Mouse (Mus musculus) forebrain, embryonic 10.5 days (tissue): Measurements from ENCODE around the gene Pias3. TPM values are rescaled to one million over a fixed set of nuclear protein-coding genes. Genes with fewer than 3 reads are reported as not detected.
"Not testable (repeated sequence)": the region's sequence is repeated elsewhere in the genome, so short reads cannot be mapped to it uniquely, and the experiment has no call there.

Source experiments
- DNase-seq: peaks from one replicate; pipeline ENCODE4 v3.0.0-alpha.2; 2017; ENCODE audit warnings: low spot score; ENCODE audit errors: extremely low spot score
- H3K27ac ChIP-seq: fragments of 300-500 bp; sonication (generic); 2 replicates; pipeline ENCODE4 v1.5.1; 2016; ENCODE audit warnings: mild to moderate bottlenecking
- H3K27me3 ChIP-seq: fragments of 300-500 bp; sonication (generic); 2 replicates; pipeline ENCODE4 v1.6.1; 2016; ENCODE audit warnings: mild to moderate bottlenecking; ENCODE audit not compliant: poor library complexity, severe bottlenecking
- H3K36me3 ChIP-seq: fragments of 300-500 bp; sonication (generic); replicated peaks from 2 replicates; pipeline ENCODE4 v1.6.1; 2016; ENCODE audit warnings: mild to moderate bottlenecking, moderate library complexity
- H3K4me1 ChIP-seq: fragments of 300-500 bp; sonication (generic); 2 replicates; pipeline ENCODE4 v1.6.1; 2016
- H3K4me3 ChIP-seq: fragments of 300-500 bp; sonication (generic); 2 replicates; pipeline ENCODE4 v1.5.1; 2016; ENCODE audit warnings: mild to moderate bottlenecking, moderate library complexity
- H3K9me3 ChIP-seq: fragments of 300-500 bp; sonication (generic); 2 replicates; pipeline ENCODE4 v1.6.1; 2016; ENCODE audit warnings: mild to moderate bottlenecking, moderate library complexity
- WGBS: fragments of 180-500 bp; shearing (Covaris S2); methylation state at CpG from one replicate; pipeline ENCODE4 v1.1.7; 2016; 5-methylcytosine and 5-hydroxymethylcytosine counted together
- polyA plus RNA-seq: library from polyadenylated mRNA; unstranded; fragments of >200 nt; fragmentation: Nextera tagmentation; extraction: Ambion mirVana; gene quantifications from 2 replicates; pipeline ENCODE4 v1.2.1, GENCODE M21; 2016

Gene Pias3
- polyA plus RNA-seq, 1 experiment from 2014 or later, result 45.2 TPM

GRCm38 (mm10) chr3:96674442-96674841, 21.7 kb upstream of the Pias3 start:
- no peak for DNase-seq
- Histone ChIP-seq H3K4me3 (no peak overlapping the region), H3K27ac (no peak overlapping the region; the same call in 1 of the 2 replicates), H3K36me3 (no peaks in the 10 kb centered on the region), H3K9me3 (no peaks in the 10 kb centered on the region), H3K4me1 (peaks cover 25% of the 10 kb centered on the region), H3K27me3 (peaks cover 37% of the 10 kb centered on the region)
- WGBS, result 61% methylated on average over 8 of the region's 8 CpGs

DNA sequence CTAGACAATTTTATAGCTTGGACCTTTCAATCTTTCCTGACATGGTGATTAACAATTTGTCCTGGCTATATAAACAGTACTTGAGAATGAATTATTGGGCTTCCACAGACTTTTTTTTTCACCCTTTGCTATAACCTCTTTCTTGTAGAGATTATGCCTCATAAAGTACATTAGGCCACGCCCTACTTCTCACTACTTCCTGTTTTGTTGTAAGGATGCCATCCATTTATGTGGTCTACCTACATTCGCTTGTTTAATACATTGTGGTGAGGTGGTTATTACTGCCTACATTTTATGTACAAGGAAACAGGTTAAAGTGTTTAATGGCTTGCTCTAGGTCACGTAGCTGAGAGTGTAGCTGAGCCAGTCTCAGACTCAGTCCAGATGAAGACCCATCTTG, 21.0 kb upstream of the Pias3 start:
- Histone ChIP-seq H3K9me3 (no peaks in the 10 kb centered on the region), H3K4me1 (peaks cover 20% of the 10 kb centered on the region), H3K27ac (no peak overlapping the region), H3K4me3 (no peak overlapping the region), H3K36me3 (no peaks in the 10 kb centered on the region), H3K27me3 (peaks cover 43% of the 10 kb centered on the region)
- 86% methylated on average over 3 of the region's 3 CpGs for WGBS
- no peak for DNase-seq

GRCm38 (mm10) chr3:96675690-96676089, 20.5 kb upstream of the Pias3 start:
- H3K27me3 ChIP-seq, result peaks cover 43% of the 10 kb centered on the region
- 46% methylated on average over 3 of the region's 3 CpGs for WGBS
- no peak for DNase-seq
- no peak overlapping the region for H3K27ac ChIP-seq
- no peaks in the 10 kb centered on the region for H3K36me3 ChIP-seq
- H3K4me1 ChIP-seq, result peaks cover 19% of the 10 kb centered on the region
- H3K9me3 ChIP-seq, result no peaks in the 10 kb centered on the region
- no peak overlapping the region for H3K4me3 ChIP-seq

GRCm38 (mm10) chr3:96678456-96678855, 17.7 kb upstream of the Pias3 start:
- DNase-seq, result no peak

DNA sequence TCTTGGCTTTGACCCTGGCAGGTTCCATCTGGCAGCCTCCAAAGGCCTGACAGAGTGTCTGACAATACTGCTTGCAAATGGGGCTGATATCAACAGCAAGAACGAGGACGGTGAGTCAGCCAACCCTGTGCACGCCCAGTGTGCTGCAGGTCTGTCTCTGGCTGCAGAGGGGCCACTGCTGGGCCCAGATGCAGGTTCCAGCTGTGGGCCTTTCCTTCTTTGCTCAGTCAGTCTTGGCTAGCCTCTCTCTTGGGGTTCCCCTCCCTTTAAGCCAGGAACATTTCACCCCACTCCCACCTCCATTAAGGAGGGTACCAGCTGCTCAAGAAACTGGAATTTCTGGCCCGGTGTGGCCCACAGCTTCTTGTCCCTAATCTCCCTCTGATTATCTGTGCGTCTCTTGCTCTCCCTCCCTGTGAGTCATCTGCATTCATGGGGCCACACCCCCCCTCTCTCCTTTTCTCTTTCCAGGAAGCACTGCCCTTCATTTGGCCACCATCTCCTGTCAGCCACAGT, 17.0 kb upstream of the Pias3 start:
- no peaks in the 10 kb centered on the region for H3K36me3 ChIP-seq
- H3K27me3 ChIP-seq, result peaks cover 53% of the 10 kb centered on the region
- 23% methylated on average over 5 of the region's 5 CpGs for WGBS
- no peak overlapping the region for H3K27ac ChIP-seq
- H3K9me3 ChIP-seq, result no peaks in the 10 kb centered on the region
- H3K4me3 ChIP-seq, result no peak overlapping the region
- no peak for DNase-seq
- peaks cover 18% of the 10 kb centered on the region for H3K4me1 ChIP-seq

More at GRCm38 (mm10) chr3:96678456-96678855, 17.7 kb upstream of the Pias3 start:
- Histone ChIP-seq H3K4me1 (peaks cover 19% of the 10 kb centered on the region), H3K4me3 (no peak overlapping the region), H3K27me3 (peaks cover 45% of the 10 kb centered on the region), H3K27ac (no peak overlapping the region), H3K9me3 (no peaks in the 10 kb centered on the region), H3K36me3 (no peaks in the 10 kb centered on the region)
- 63% methylated on average over 7 of the region's 7 CpGs for WGBS

GRCm38 (mm10) chr3:96680269-96680956, 15.8 kb upstream of the Pias3 start:
- Histone ChIP-seq H3K9me3 (no peaks in the 10 kb centered on the region), H3K4me3 (no peak overlapping the region), H3K36me3 (no peaks in the 10 kb centered on the region), H3K27ac (no peak overlapping the region), H3K4me1 (peaks cover 22% of the 10 kb centered on the region), H3K27me3 (peaks cover 65% of the 10 kb centered on the region)
- no peak for DNase-seq
- 15% methylated on average over 12 of the region's 12 CpGs for WGBS

GRCm38 (mm10) chr3:96683496-96683895, 12.7 kb upstream of the Pias3 start:
- H3K4me1 ChIP-seq, result peaks cover 15% of the 10 kb centered on the region
- no peaks in the 10 kb centered on the region for H3K36me3 ChIP-seq
- peaks cover 65% of the 10 kb centered on the region for H3K27me3 ChIP-seq
- no peaks in the 10 kb centered on the region for H3K9me3 ChIP-seq
- no peak for DNase-seq
- 87% methylated on average over 3 of the region's 3 CpGs for WGBS
- H3K27ac ChIP-seq, result no peak overlapping the region
- no peak overlapping the region for H3K4me3 ChIP-seq

GRCm38 (mm10) chr3:96684151-96684821, 11.9 kb upstream of the Pias3 start:
- no peak for DNase-seq
- Histone ChIP-seq H3K27me3 (peaks cover 63% of the 10 kb centered on the region), H3K4me3 (peak overlapping the region; percentile 27), H3K36me3 (no peaks in the 10 kb centered on the region), H3K27ac (peak overlapping the region; percentile 3; the same call in 1 of the 2 replicates), H3K9me3 (no peaks in the 10 kb centered on the region), H3K4me1 (peaks cover 18% of the 10 kb centered on the region)
- WGBS, result 59% methylated on average over 17 of the region's 17 CpGs

DNA sequence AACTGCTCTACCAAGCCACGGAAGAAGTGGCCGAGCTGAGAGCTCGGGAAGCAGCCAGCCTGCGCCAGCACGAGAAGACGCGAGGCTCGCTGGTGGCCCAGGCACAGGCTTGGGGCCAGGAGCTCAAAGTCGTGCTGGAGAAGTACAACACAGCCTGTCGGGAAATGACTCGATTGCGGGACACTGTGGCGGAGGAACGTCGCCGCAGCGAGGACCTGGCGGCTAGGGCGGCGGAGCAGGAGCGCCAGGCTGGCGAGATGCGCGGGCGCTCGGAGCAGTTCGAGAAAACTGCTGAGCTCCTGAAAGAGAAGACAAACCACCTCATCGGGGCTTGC, 11.4 kb upstream of the Pias3 start:
- peak overlapping the region; percentile 27 for H3K4me3 ChIP-seq
- no peak for DNase-seq
- peaks cover 63% of the 10 kb centered on the region for H3K27me3 ChIP-seq
- peaks cover 23% of the 10 kb centered on the region for H3K4me1 ChIP-seq
- H3K36me3 ChIP-seq, result no peaks in the 10 kb centered on the region
- peak overlapping the region; percentile 3; the same call in 1 of the 2 replicates for H3K27ac ChIP-seq
- no peaks in the 10 kb centered on the region for H3K9me3 ChIP-seq
- 44% methylated on average over 28 of the region's 28 CpGs for WGBS

DNA sequence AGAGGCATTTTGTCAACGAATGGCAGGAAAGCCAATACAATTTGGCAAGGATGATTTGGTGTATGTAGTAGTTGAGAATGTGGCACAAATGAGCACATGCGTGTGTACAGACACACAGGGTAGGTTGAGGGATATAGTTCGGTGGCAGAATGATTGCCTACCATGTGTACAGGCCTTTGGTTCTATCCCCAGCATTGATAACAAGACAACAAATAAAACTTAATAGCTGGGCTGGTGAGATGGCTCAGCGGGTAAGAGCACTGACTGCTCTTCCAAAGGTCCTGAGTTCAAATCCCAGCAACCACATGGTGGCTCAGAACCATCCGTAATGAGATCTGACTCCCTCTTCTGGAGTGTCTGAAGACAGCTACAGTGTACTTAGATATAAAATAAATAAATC, 10.1 kb upstream of the Pias3 start:
- not testable (repeated sequence) for H3K9me3 ChIP-seq, DNase-seq, H3K4me3 ChIP-seq, H3K27ac ChIP-seq, H3K36me3 ChIP-seq
- WGBS, result 94% methylated on average over 5 of the region's 5 CpGs
- Histone ChIP-seq H3K4me1 (peaks cover 25% of the 10 kb centered on the region), H3K27me3 (peaks cover 53% of the 10 kb centered on the region)

- Histone ChIP-seq H3K4me1 (peaks cover 33% of the 10 kb centered on the region), H3K4me3 (no peak overlapping the region), H3K27ac (no peak overlapping the region), H3K27me3 (peaks cover 35% of the 10 kb centered on the region), H3K36me3 (no peaks in the 10 kb centered on the region), H3K9me3 (no peaks in the 10 kb centered on the region)
- WGBS, result 87% methylated on average over 11 of the region's 11 CpGs
- DNase-seq, result no peak
Observed at GRCm38 (mm10) chr3:96688854-96689253, 7.3 kb upstream of the Pias3 start.

DNA sequence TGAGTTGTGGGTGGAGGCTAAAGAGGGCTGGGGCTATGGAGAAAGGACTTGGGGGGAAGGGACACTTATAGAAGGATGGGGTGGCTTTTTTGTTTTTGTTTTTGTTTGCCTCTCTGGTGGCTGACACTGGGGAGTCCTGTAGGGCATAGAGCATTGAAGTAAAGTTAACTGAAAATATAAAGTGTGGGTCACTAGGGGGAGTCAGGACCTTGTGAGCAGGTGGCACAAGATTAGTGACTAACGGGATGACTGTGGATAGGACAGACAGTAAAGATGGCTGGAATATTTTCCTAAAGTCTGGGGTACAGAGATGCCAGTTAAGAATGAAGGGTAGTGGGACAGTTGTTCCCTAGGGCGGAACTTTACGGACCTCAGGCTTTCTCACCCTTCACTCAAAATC, 5.9 kb upstream of the Pias3 start:
- 59% methylated on average over 3 of the region's 3 CpGs for WGBS
- no peak overlapping the region for H3K4me3 ChIP-seq
- H3K27ac ChIP-seq, result no peak overlapping the region
- no peaks in the 10 kb centered on the region for H3K36me3 ChIP-seq
- peaks cover 21% of the 10 kb centered on the region for H3K27me3 ChIP-seq
- H3K9me3 ChIP-seq, result no peaks in the 10 kb centered on the region
- DNase-seq, result no peak
- H3K4me1 ChIP-seq, result peaks cover 25% of the 10 kb centered on the region

DNA sequence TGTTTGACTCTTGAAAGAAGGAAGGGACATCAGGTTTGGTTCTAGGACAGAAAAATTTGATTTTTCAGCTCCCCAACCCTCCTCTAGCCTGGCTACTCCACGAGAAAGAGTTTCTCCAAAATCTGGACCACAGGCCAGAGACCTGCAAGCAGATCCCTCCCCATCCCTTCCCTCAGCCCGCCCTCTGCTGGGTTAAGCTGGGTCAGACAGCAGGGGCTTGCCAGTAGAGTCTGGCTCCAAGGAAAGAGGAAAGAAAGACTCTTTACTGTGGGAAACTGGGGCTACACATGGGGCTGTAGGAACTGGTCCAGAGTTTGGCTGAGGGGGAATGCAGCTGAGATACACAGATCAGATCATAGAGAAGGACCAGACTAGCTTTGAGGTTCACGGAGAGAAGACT, 3.7 kb upstream of the Pias3 start:
- WGBS, result 17% methylated on average over 3 of the region's 3 CpGs
- peaks cover 45% of the 10 kb centered on the region for H3K4me1 ChIP-seq
- peak overlapping the region; percentile 51; the same call in 1 of the 2 replicates for H3K27ac ChIP-seq
- peaks cover 13% of the 10 kb centered on the region for H3K27me3 ChIP-seq
- no peak overlapping the region for H3K4me3 ChIP-seq
- H3K9me3 ChIP-seq, result no peaks in the 10 kb centered on the region
- DNase-seq, result no peak
- no peaks in the 10 kb centered on the region for H3K36me3 ChIP-seq
